Mouse (Mus musculus) cortical plate, adult 2 months (tissue): ENCODE measurements around the gene Kcnb1.

Source experiments
- CTCF ChIP-seq: fragments of 200-500 bp; IDR thresholded peaks from 2 replicates; pipeline ENCODE4 v1.5.1; 2011; ENCODE audit warnings: mild to moderate bottlenecking, control low read depth, low read length; ENCODE audit not compliant: insufficient read depth; ENCODE audit errors: extremely low read depth
- POLR2A ChIP-seq: fragments of 200-500 bp; IDR thresholded peaks from 2 replicates; pipeline ENCODE4 v1.6.1; 2011; ENCODE audit warnings: mild to moderate bottlenecking, low read length, control low read depth; ENCODE audit not compliant: insufficient read depth; ENCODE audit errors: extremely low read depth

- TF ChIP-seq CTCF = no peak
- no peak for TF ChIP-seq POLR2A
Observed at GRCm38 (mm10) chr2:167142282-167142681, 47.7 kb downstream of the Kcnb1 start.
